In the genomic region with DNA sequence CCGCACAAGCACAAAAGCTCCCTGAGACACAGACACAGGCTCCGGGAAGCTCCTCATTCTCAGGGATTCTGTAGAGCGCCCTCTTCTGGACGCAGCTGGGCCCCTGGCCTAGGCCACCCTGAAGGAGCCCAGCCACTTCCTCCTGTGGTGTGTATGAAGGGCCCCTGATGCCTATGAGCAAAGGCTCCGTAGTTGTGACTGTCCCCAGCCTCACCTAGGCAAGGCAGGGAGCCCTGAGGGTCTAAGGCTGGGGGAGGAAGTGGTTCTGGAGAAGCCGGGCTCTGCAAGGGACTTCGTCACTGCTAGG, we compare ENCODE assay signal across 8 mouse cellular contexts. TPM values are rescaled to one million over a fixed set of nuclear protein-coding genes. Genes with fewer than 3 reads are reported as not detected.
DNase-seq lines count a peak whose midpoint lies in the region; ATAC-seq and TF ChIP-seq lines count a peak whose summit lies in the region.
"Had no signal": no experiment of that assay in that cellular context is flagged by ENCODE, and none has a peak within 500 bp of the region (broad histone marks: within the 10 kb centered on the region; RNA-seq: fewer than 3 reads in every experiment).

No protein-coding gene starts in this region.

- H3K27ac ChIP-seq in gastrocnemius, adult 2 months, result peak overlapping the region; percentile 38; the same call in 1 of the 2 replicates
- no peak overlapping the region for H3K27ac ChIP-seq in kidney, postnatal 0 days
- H3K27ac ChIP-seq in lung, embryonic 15.5 days, result no peak overlapping the region

- intact Hi-C loops in gastrocnemius, adult 2 months (cut with DNase I), result no loop called here

- peaks cover 25% of the 10 kb centered on the region; the same call in 1 of the 2 replicates for H3K4me1 ChIP-seq in kidney, postnatal 0 days (replicated peaks; ENCODE audit: insufficient read depth, low read length)
- H3K4me1 ChIP-seq in lung, embryonic 15.5 days, result peaks cover 53% of the 10 kb centered on the region

- no peak overlapping the region for H3K9ac ChIP-seq in kidney, postnatal 0 days (ENCODE audit: low read depth, low read length)
- no peak overlapping the region for H3K9ac ChIP-seq in lung, embryonic 15.5 days

- H3K4me3 ChIP-seq in gastrocnemius, adult 2 months, result no peak overlapping the region
- no peak overlapping the region for H3K4me3 ChIP-seq in kidney, postnatal 0 days (replicated peaks; ENCODE audit: low read depth, low read length)
- H3K4me3 ChIP-seq in lung, embryonic 15.5 days, result no peak overlapping the region

- TF ChIP-seq POLR2A in brain, embryonic 14.5 days (IDR thresholded peaks at IDR 0.05; ENCODE audit: borderline replicate concordance, extremely low read depth, insufficient read depth, insufficient read length, poor library complexity, severe bottlenecking), result no peak

- H3K27me3 ChIP-seq in kidney, postnatal 0 days (ENCODE audit: insufficient read depth, low read length), result no peaks in the 10 kb centered on the region
- peaks cover 23% of the 10 kb centered on the region for H3K27me3 ChIP-seq in lung, embryonic 15.5 days

- 40% methylated on average over 7 of the region's 7 CpGs for WGBS in kidney, postnatal 0 days
- 49% methylated on average over 7 of the region's 7 CpGs for WGBS in lung, embryonic 15.5 days

- TF ChIP-seq CTCF in brain, embryonic 14.5 days (IDR thresholded peaks at IDR 0.05; ENCODE audit: borderline replicate concordance, extremely low read depth, insufficient read depth, insufficient read length), result peak; percentile 59
- TF ChIP-seq CTCF in gastrocnemius, adult 2 months (IDR thresholded peaks at IDR 0.05), result peak; percentile 60
- peak; percentile 67 for TF ChIP-seq CTCF in kidney, postnatal 0 days (IDR thresholded peaks at IDR 0.05; ENCODE audit: low read depth)

- no peaks in the 10 kb centered on the region for H3K9me3 ChIP-seq in kidney, postnatal 0 days (replicated peaks; ENCODE audit: low read length)
- no peaks in the 10 kb centered on the region for H3K9me3 ChIP-seq in lung, embryonic 15.5 days

- H3K36me3 ChIP-seq in kidney, postnatal 0 days (ENCODE audit: insufficient read depth, low read length), result no peaks in the 10 kb centered on the region
- no peaks in the 10 kb centered on the region for H3K36me3 ChIP-seq in lung, embryonic 15.5 days

- DNase-seq in 416B (ENCODE audit: low read depth), result peak; percentile 78
- peak; percentile 79 for DNase-seq in CD4-positive helper T cell, adult 2 months (ENCODE audit: low read depth, low spot score)
- peak; percentile 56 for DNase-seq in brain, embryonic 14.5 days (ENCODE audit: low read depth)
- DNase-seq in gastrocnemius, adult 2 months, result peak; percentile 69
- peak; percentile 64 for DNase-seq in kidney, postnatal 0 days (ENCODE audit: low spot score)
- peak; percentile 48 for DNase-seq in spleen, adult 12 weeks (ENCODE audit: low spot score)

- no peak overlapping the region for H3K4me2 ChIP-seq in kidney, postnatal 0 days (ENCODE audit: low read length)
- no peak overlapping the region for H3K4me2 ChIP-seq in lung, embryonic 15.5 days

- ATAC-seq in kidney, postnatal 0 days (replicated peaks; ENCODE audit: low FRiP score, low read depth), result 0 out of 2 replicates have a peak, but pooled peaks have one; percentile 26
- ATAC-seq in lung, embryonic 15.5 days (ENCODE audit: borderline replicate concordance, extremely low read depth, low FRiP score, low TSS enrichment), result peak; percentile 21; the same call in 1 of the 2 replicates

RNA-seq across cellular contexts. Expression of a gene that starts 3.8 kb away (rescaled TPM):
- 0.06 and 0.11 TPM in 2 replicates for polyA plus RNA-seq in brain, embryonic 14.5 days (2012; rRNA removed)
- under 1 TPM; 0.17 to 0.23 TPM for total RNA-seq in gastrocnemius, adult 2 months (2021)
- polyA plus RNA-seq in kidney, postnatal 0 days (2015; fragmentation: Nextera tagmentation; extraction: Ambion mirVana), result 0.11 and 0.24 TPM in 2 replicates
- 0.19 and 0.32 TPM in 2 replicates for polyA plus RNA-seq in lung, embryonic 15.5 days (2015; fragmentation: Nextera tagmentation; extraction: Ambion mirVana)

RNA-seq across cellular contexts. Expression of a gene that starts 24.9 kb away (rescaled TPM):
- polyA plus RNA-seq in brain, embryonic 14.5 days (2012; rRNA removed), result 0.04 and 0.05 TPM in 2 replicates
- not detected for total RNA-seq in gastrocnemius, adult 2 months (2021)
- 0.09 and 0.11 TPM in 2 replicates for polyA plus RNA-seq in kidney, postnatal 0 days (2015; fragmentation: Nextera tagmentation; extraction: Ambion mirVana)
- polyA plus RNA-seq in lung, embryonic 15.5 days (2015; fragmentation: Nextera tagmentation; extraction: Ambion mirVana), result 0.09 and 0.22 TPM in 2 replicates
- polyA plus RNA-seq: heart, embryonic 14.5 days had no signal

RNA-seq across cellular contexts. Expression of a gene that starts 43.1 kb away (rescaled TPM):
- 1.9 and 2.7 TPM in 2 replicates for polyA plus RNA-seq in brain, embryonic 14.5 days (2012; rRNA removed)
- total RNA-seq in gastrocnemius, adult 2 months (2021), result 1 to 10 TPM; 2.0 to 2.6 TPM
- 6.5 and 6.7 TPM in 2 replicates for polyA plus RNA-seq in kidney, postnatal 0 days (2015; fragmentation: Nextera tagmentation; extraction: Ambion mirVana)
- 4.0 and 6.3 TPM in 2 replicates for polyA plus RNA-seq in lung, embryonic 15.5 days (2015; fragmentation: Nextera tagmentation; extraction: Ambion mirVana)
